Mouse (Mus musculus): Measurements from ENCODE around the gene Fem1a. TPM values are rescaled to one million over a fixed set of nuclear protein-coding genes. Genes with fewer than 3 reads are reported as not detected.

Gene Fem1a
- polyA plus RNA-seq, 1 experiment from 2014 or later = 18.3 TPM

DNA sequence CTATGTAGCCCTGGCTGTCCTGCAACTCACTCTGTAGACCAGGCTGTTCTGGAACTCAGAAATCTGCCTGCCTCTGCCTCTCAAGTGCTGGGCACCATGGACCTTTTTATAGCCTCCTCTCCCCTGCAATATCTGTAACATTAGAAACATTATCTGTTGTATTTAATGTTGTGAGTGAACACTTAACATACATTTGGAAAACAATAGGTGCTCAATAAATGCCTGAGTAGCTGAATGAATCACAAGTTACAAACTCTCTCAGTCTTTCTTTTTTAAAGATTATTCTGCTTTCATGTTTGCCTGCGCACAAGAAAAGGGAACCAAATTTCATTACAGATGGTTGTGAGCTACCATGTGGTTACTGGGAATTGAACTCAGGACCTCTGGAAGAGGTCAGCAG lies 41.6 kb downstream of the Fem1a start:
- Histone ChIP-seq H3K4me1 (ENCODE audit: control insufficient read depth, insufficient read depth, low read length) (peaks cover 8% of the 10 kb centered on the region), H3K27me3 (ENCODE audit: control insufficient read depth, insufficient read depth, low read length) (no peaks in the 10 kb centered on the region), H3K9ac (ENCODE audit: low read length) (no peak overlapping the region), H3K4me3 (ENCODE audit: low read depth, low read length) (no peak overlapping the region), H3K9me3 (ENCODE audit: control insufficient read depth, low read length) (no peaks in the 10 kb centered on the region), H3K27ac (ENCODE audit: low read depth, low read length) (no peak overlapping the region), H3K36me3 (ENCODE audit: control insufficient read depth, insufficient read depth, low read length) (no peaks in the 10 kb centered on the region), H3K4me2 (ENCODE audit: low read depth) (no peak overlapping the region)
- 93% methylated on average over 1 of the region's 1 CpGs for WGBS
- DNase-seq (ENCODE audit: low spot score) (no peak), ATAC-seq (ENCODE audit: insufficient read depth, low FRiP score, low TSS enrichment) (no peak)

DNA sequence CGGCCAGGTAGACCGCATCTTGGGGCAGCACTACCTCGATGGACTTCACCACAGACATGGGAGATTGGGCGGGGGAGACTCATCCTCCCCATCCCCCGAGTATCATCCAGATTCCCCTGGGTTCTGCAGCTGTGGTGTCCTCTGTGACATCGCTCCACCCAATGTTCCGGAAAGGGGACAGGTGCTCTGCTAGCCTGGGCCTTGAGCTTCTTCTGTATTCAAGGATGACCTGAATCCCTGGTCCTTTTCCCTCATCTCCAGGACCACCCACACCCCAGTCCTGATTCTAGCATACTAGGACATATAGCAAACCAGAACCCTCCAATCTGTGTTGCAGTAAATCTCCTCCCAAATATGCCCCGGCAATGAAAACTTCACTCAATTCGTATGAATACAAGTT lies 43.6 kb downstream of the Fem1a start, which contains the start of gene Arrdc5:
TSS of gene Arrdc5 (minus strand) at position 101 of the 400 bp plus-strand sequence.
- Histone ChIP-seq H3K27ac (ENCODE audit: low read depth, low read length) (no peak within 1 kb of the TSS), H3K4me1 (ENCODE audit: control insufficient read depth, insufficient read depth, low read length) (peaks cover 13% of the 10 kb centered on the region), H3K9ac (ENCODE audit: low read length) (no peak within 1 kb of the TSS), H3K27me3 (ENCODE audit: control insufficient read depth, insufficient read depth, low read length) (no peaks in the 10 kb centered on the region), H3K4me3 (ENCODE audit: low read depth, low read length) (no peak within 1 kb of the TSS), H3K9me3 (ENCODE audit: control insufficient read depth, low read length) (no peaks in the 10 kb centered on the region), H3K4me2 (ENCODE audit: low read depth) (no peak within 1 kb of the TSS), H3K36me3 (ENCODE audit: control insufficient read depth, insufficient read depth, low read length) (no peaks in the 10 kb centered on the region)
- 90% methylated on average over 9 of the region's 9 CpGs for WGBS
- DNase-seq (ENCODE audit: low spot score) = no peak
- no peak for ATAC-seq (ENCODE audit: insufficient read depth, low FRiP score, low TSS enrichment)

DNA sequence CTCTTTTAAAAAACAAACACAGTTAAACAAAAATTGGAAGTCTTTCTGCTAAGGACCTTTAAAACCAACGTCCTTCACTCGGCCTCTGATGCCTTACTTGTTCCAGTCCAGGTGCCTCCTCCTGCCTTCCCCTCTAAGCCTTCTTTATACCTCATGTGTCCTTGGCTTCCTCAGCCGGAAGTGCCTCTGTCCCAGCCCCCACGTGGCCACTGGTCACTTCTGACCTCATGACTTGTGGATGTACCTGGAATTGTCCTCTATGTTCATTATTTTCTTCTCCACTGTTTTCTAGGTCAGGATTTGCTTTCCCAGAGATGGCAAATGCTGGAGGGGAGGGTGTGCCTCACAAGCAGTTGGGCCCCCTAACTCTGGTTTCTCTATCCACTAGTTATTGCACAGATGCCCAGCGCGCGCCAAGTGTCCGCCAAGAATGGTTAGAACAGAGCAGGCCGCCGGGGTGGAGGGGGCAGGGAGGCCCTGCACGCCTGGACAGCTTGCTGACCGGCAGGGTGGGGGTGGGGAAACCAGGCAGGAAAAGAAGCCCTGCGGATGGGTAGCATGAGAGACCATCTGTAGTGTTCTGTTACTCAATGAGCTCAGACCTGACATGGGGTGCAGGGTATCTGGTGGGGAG lies 45.9 kb downstream of the Fem1a start:
- Histone ChIP-seq H3K4me1 (ENCODE audit: control insufficient read depth, insufficient read depth, low read length) (peaks cover 28% of the 10 kb centered on the region), H3K27me3 (ENCODE audit: control insufficient read depth, insufficient read depth, low read length) (no peaks in the 10 kb centered on the region), H3K4me2 (ENCODE audit: low read depth) (peak overlapping the region; percentile 96), H3K9ac (ENCODE audit: low read length) (peak overlapping the region; percentile 24), H3K4me3 (ENCODE audit: low read depth, low read length) (0 out of 2 replicates have a peak overlapping the region, but pooled peaks have one; percentile 81), H3K36me3 (ENCODE audit: control insufficient read depth, insufficient read depth, low read length) (peaks cover 7% of the 10 kb centered on the region), H3K27ac (ENCODE audit: low read depth, low read length) (peak overlapping the region; percentile 21; the same call in 1 of the 2 replicates), H3K9me3 (ENCODE audit: control insufficient read depth, low read length) (no peaks in the 10 kb centered on the region)
- 26% methylated on average over 13 of the region's 13 CpGs for WGBS
- peak; percentile 17; the same call in 1 of the 2 replicates for ATAC-seq (ENCODE audit: insufficient read depth, low FRiP score, low TSS enrichment)
- peak; percentile 38 for DNase-seq (ENCODE audit: low spot score)

DNA sequence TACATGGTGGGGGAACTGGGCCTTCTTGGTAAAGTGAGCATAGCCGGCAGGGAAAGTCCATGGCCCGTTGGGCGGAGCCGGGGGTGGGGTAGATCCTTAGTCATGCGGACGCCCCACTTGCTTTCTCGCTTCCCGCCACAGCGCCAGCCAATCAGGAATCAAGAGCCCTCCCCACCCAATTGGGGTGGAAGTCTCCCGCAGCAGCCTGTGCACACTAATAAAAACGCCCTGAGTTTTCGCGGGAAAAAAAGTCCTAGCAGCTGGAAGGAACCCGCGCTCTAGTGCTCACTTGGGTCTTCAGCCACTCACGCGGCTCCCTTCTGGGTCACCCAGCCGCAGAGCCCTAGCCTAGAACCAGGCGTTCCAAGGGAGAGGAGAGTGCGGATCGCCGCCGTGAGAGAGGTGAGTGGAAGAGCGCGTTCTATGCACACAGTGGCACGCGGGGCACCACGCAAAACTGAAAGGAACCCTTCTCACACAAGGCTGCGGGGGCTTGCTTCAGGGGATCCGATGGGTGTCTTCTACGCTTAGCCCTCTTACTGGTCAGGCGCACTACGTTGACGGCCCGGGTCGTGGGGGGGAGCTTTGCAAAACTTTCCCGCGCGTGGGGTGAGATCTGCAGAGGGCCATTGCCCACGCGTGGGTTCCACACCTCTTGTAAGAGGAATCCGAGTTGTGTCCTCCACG lies 46.7 kb downstream of the Fem1a start, which contains the start of gene Uhrf1:
TSS of gene Uhrf1 (plus strand) at position 162 of the 687 bp plus-strand sequence.
- peaks cover 28% of the 10 kb centered on the region for H3K4me1 ChIP-seq (ENCODE audit: control insufficient read depth, insufficient read depth, low read length)
- H3K9me3 ChIP-seq (ENCODE audit: control insufficient read depth, low read length) = no peaks in the 10 kb centered on the region
- WGBS = under 1% methylated on average over 43 of the region's 43 CpGs
- ATAC-seq (ENCODE audit: insufficient read depth, low FRiP score, low TSS enrichment) (peak; percentile 79), DNase-seq (ENCODE audit: low spot score) (peak; percentile 87)
- peak within 1 kb of the TSS; percentile 96 for H3K4me2 ChIP-seq (ENCODE audit: low read depth)
- no peaks in the 10 kb centered on the region for H3K27me3 ChIP-seq (ENCODE audit: control insufficient read depth, insufficient read depth, low read length)
- peak within 1 kb of the TSS; percentile 81 for H3K4me3 ChIP-seq (ENCODE audit: low read depth, low read length)
- peak within 1 kb of the TSS; percentile 72 for H3K9ac ChIP-seq (ENCODE audit: low read length)
- peaks cover 9% of the 10 kb centered on the region for H3K36me3 ChIP-seq (ENCODE audit: control insufficient read depth, insufficient read depth, low read length)
- peak within 1 kb of the TSS; percentile 75; the same call in 1 of the 2 replicates for H3K27ac ChIP-seq (ENCODE audit: low read depth, low read length)

DNA sequence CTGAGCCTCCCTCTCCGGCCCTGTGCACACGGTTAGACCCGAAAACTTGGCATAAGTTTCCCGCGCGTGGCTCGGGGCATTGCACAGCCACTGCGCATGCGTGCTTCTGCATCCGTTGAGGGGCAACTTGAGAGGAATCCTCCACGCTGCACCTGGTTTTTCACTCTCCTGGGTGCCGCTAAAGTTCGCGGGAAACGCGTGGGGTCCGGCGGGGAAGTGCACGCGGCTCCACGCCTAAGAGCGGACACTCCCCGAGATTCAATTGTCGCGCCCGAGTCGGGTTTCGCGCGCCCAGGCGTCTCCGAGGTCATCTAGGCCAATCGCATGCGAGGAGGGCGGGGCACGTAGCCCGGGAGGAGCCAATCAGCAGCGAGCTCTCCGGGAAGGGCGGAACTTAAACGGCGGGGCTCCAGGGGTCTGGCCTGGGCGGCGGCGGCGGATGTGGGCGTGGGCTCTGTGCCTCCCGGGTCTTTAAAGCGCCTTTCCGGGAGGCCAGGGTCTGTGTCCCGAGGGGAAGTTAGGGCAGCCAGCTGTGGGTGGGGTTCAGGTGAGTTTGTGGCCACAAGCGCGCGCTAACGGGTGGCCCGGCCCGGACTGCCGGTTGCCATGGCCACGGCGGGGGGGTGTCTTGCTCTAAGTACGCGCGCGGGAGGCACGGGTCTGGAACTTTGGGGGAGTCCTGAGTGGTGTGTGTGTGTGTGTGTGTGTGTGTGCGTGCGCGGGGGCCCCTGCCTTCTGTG lies 47.4 kb downstream of the Fem1a start:
- peak overlapping the region; percentile 81 for H3K4me3 ChIP-seq (ENCODE audit: low read depth, low read length)
- peak; percentile 99 for DNase-seq (ENCODE audit: low spot score)
- H3K27me3 ChIP-seq (ENCODE audit: control insufficient read depth, insufficient read depth, low read length) = no peaks in the 10 kb centered on the region
- peaks cover 28% of the 10 kb centered on the region for H3K4me1 ChIP-seq (ENCODE audit: control insufficient read depth, insufficient read depth, low read length)
- WGBS = under 1% methylated on average over 68 of the region's 68 CpGs
- no peaks in the 10 kb centered on the region for H3K9me3 ChIP-seq (ENCODE audit: control insufficient read depth, low read length)
- peak overlapping the region; percentile 72 for H3K9ac ChIP-seq (ENCODE audit: low read length)
- peaks cover 10% of the 10 kb centered on the region for H3K36me3 ChIP-seq (ENCODE audit: control insufficient read depth, insufficient read depth, low read length)
- peak; percentile 91 for ATAC-seq (ENCODE audit: insufficient read depth, low FRiP score, low TSS enrichment)
- H3K27ac ChIP-seq (ENCODE audit: low read depth, low read length) = peak overlapping the region; percentile 75; the same call in 1 of the 2 replicates
- H3K4me2 ChIP-seq (ENCODE audit: low read depth) = peak overlapping the region; percentile 96

DNA sequence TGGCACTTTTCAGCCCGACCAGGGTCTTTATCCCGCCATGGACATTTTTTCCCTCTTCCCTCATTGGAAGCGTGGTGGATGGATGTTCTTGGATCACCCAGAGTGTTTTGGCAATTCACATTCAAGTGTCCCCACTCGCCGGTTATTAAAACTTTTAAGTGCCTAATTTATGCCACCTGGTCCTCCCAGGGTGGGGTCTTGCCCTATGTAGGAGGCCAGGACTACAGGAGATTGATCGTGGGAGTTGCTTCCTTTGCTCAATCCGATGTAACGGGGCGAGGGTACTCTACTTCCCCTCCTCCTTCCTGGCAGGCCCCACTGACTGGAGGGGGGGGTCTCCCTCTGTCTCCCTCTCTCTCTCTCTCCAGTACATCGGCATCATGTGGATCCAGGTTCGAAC lies 48.1 kb downstream of the Fem1a start:
- H3K9me3 ChIP-seq (ENCODE audit: control insufficient read depth, low read length) = no peaks in the 10 kb centered on the region
- peaks cover 14% of the 10 kb centered on the region for H3K36me3 ChIP-seq (ENCODE audit: control insufficient read depth, insufficient read depth, low read length)
- H3K27ac ChIP-seq (ENCODE audit: low read depth, low read length) = no peak overlapping the region
- WGBS = 9% methylated on average over 11 of the region's 11 CpGs
- H3K4me3 ChIP-seq (ENCODE audit: low read depth, low read length) = peak overlapping the region; percentile 81
- H3K4me2 ChIP-seq (ENCODE audit: low read depth) = peak overlapping the region; percentile 96
- ATAC-seq (ENCODE audit: insufficient read depth, low FRiP score, low TSS enrichment) (no peak), DNase-seq (ENCODE audit: low spot score) (no peak)
- peak overlapping the region; percentile 72 for H3K9ac ChIP-seq (ENCODE audit: low read length)
- no peaks in the 10 kb centered on the region for H3K27me3 ChIP-seq (ENCODE audit: control insufficient read depth, insufficient read depth, low read length)
- peaks cover 28% of the 10 kb centered on the region for H3K4me1 ChIP-seq (ENCODE audit: control insufficient read depth, insufficient read depth, low read length)

DNA sequence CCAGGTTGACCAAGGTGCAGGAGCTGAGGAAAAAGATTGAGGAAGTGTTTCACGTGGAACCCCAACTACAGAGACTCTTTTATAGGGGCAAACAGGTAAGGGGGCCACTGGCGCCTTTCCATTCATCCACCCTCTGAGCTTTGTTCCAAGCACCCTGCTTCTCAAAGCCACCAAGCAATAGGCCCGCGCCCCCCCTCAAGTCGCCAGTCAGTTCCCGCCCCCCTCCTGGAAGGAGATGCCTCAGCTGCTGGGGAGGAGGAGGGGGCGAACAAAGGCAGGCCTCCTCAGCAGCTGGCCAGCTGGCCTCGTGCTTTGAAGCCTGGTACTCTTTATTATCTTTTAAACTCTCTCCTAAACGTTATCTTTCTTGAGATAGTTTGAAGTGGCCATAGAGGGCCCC lies 48.5 kb downstream of the Fem1a start:
- ATAC-seq (ENCODE audit: insufficient read depth, low FRiP score, low TSS enrichment) (no peak), DNase-seq (ENCODE audit: low spot score) (no peak)
- Histone ChIP-seq H3K9me3 (ENCODE audit: control insufficient read depth, low read length) (no peaks in the 10 kb centered on the region), H3K4me2 (ENCODE audit: low read depth) (peak overlapping the region; percentile 96), H3K4me1 (ENCODE audit: control insufficient read depth, insufficient read depth, low read length) (peaks cover 28% of the 10 kb centered on the region), H3K9ac (ENCODE audit: low read length) (peak overlapping the region; percentile 72), H3K27ac (ENCODE audit: low read depth, low read length) (no peak overlapping the region), H3K4me3 (ENCODE audit: low read depth, low read length) (peak overlapping the region; percentile 81), H3K27me3 (ENCODE audit: control insufficient read depth, insufficient read depth, low read length) (no peaks in the 10 kb centered on the region), H3K36me3 (ENCODE audit: control insufficient read depth, insufficient read depth, low read length) (peaks cover 17% of the 10 kb centered on the region)
- WGBS = 33% methylated on average over 8 of the region's 9 CpGs

DNA sequence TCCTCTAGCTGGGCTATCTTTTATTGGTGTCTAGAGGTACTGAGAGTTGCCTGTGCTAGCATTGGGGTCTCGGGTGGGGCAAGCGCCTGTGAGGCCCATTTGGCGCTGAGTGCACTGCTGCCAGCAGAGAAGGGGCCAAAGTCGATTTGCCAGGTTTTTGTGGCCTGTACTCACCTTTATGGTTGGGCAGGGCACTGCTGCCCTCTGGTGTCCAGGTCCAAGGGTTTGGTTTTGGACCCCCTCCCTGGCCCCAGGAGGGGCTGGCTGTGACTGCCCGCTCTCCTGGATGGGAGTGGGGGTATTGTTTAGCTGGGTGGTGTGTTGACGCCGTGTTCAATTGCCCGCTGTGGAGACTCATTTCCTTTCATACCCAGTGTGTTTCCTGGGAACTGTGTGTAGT lies 49.2 kb downstream of the Fem1a start:
- WGBS = 62% methylated on average over 8 of the region's 8 CpGs
- ATAC-seq (ENCODE audit: insufficient read depth, low FRiP score, low TSS enrichment) = no peak
- H3K36me3 ChIP-seq (ENCODE audit: control insufficient read depth, insufficient read depth, low read length) = peaks cover 21% of the 10 kb centered on the region

More for the DNA sequence above, 49.2 kb downstream of the Fem1a start:
- DNase-seq (ENCODE audit: low spot score) = no peak
- Histone ChIP-seq H3K4me1 (ENCODE audit: control insufficient read depth, insufficient read depth, low read length) (peaks cover 28% of the 10 kb centered on the region), H3K27me3 (ENCODE audit: control insufficient read depth, insufficient read depth, low read length) (no peaks in the 10 kb centered on the region), H3K27ac (ENCODE audit: low read depth, low read length) (no peak overlapping the region), H3K4me3 (ENCODE audit: low read depth, low read length) (peak overlapping the region; percentile 81; the same call in 1 of the 2 replicates), H3K9me3 (ENCODE audit: control insufficient read depth, low read length) (no peaks in the 10 kb centered on the region), H3K4me2 (ENCODE audit: low read depth) (peak overlapping the region; percentile 96), H3K9ac (ENCODE audit: low read length) (peak overlapping the region; percentile 72)

Data from neural tube, embryonic 11.5 days (tissue).